In genomic region chr16:97144544-97145194, GRCm38 (mm10) we compare ENCODE assay signal across 17 mouse cellular contexts. TPM values are rescaled to one million over a fixed set of nuclear protein-coding genes. Genes with fewer than 3 reads are reported as not detected.
DNase-seq lines count a peak whose midpoint lies in the region; ATAC-seq lines count a peak whose summit lies in the region.
"Had no signal": no experiment of that assay in that cellular context is flagged by ENCODE, and none has a peak within 500 bp of the region (broad histone marks: within the 10 kb centered on the region; RNA-seq: fewer than 3 reads in every experiment).

No protein-coding gene starts in this region.

- no peaks in the 10 kb centered on the region for H3K36me3 ChIP-seq in neural tube, embryonic 11.5 days (ENCODE audit: control insufficient read depth, insufficient read depth, low read length)
- H3K36me3 ChIP-seq in midbrain, embryonic 14.5 days (ENCODE audit: control insufficient read depth, insufficient read depth, low read length): no peaks in the 10 kb centered on the region

- H3K4me2 ChIP-seq in neural tube, embryonic 11.5 days (ENCODE audit: low read depth): no peak overlapping the region
- peak overlapping the region; percentile 29 for H3K4me2 ChIP-seq in midbrain, embryonic 14.5 days (ENCODE audit: low read length)
- H3K4me2 ChIP-seq: lung, embryonic 14.5 days had no signal

- H3K27ac ChIP-seq in neural tube, embryonic 11.5 days (ENCODE audit: low read depth, low read length): no peak overlapping the region
- peak overlapping the region; percentile 68 for H3K27ac ChIP-seq in midbrain, embryonic 14.5 days (replicated peaks; ENCODE audit: low read depth, low read length)
- H3K27ac ChIP-seq: layer of hippocampus, adult 2 months; macrophage had no signal

- H3K9me3 ChIP-seq in neural tube, embryonic 11.5 days (ENCODE audit: control insufficient read depth, low read length): no peaks in the 10 kb centered on the region
- H3K9me3 ChIP-seq in midbrain, embryonic 14.5 days (ENCODE audit: control insufficient read depth, low read length): no peaks in the 10 kb centered on the region

- DNase-seq in cerebellum, postnatal 10 days: peak; percentile 16 to 35
- no peak for DNase-seq in cerebellum, adult 8-10 months
- DNase-seq in neural tube, embryonic 11.5 days (ENCODE audit: low spot score): no peak
- no peak for DNase-seq in neural tube, embryonic 10.5 days (ENCODE audit: extremely low spot score, low spot score)
- peak; percentile 73 for DNase-seq in midbrain, embryonic 14.5 days
- DNase-seq in retina, postnatal 1 day: peak; percentile 71
- no peak for DNase-seq in heart, postnatal 4 days
- no peak for DNase-seq in left cerebral cortex, adult 18-20 months (ENCODE audit: low spot score in 2 of 2)
- DNase-seq: cerebellum, adult 18-20 months; liver; lung, embryonic 14.5 days; right cerebral cortex, postnatal 4 days had no signal

- no peaks in the 10 kb centered on the region for H3K27me3 ChIP-seq in neural tube, embryonic 11.5 days (ENCODE audit: control insufficient read depth, insufficient read depth, low read length)
- no peaks in the 10 kb centered on the region for H3K27me3 ChIP-seq in midbrain, embryonic 14.5 days (ENCODE audit: control insufficient read depth, insufficient read depth, low read length)

- ATAC-seq in neural tube, embryonic 11.5 days (ENCODE audit: insufficient read depth, low FRiP score, low TSS enrichment): peak; percentile 53; the same call in 1 of the 2 replicates
- peak; percentile 69; the same call in 1 of the 2 replicates for ATAC-seq in midbrain, embryonic 14.5 days (ENCODE audit: low FRiP score, low TSS enrichment)
- ATAC-seq: inflammation-experienced regulatory T-cells, adult 6 months; Patski had no signal

- H3K4me3 ChIP-seq in neural tube, embryonic 11.5 days (ENCODE audit: low read depth, low read length): no peak overlapping the region
- no peak overlapping the region for H3K4me3 ChIP-seq in midbrain, embryonic 14.5 days (replicated peaks; ENCODE audit: low read depth, low read length)
- H3K4me3 ChIP-seq: layer of hippocampus, adult 2 months had no signal

- no peaks in the 10 kb centered on the region for H3K4me1 ChIP-seq in neural tube, embryonic 11.5 days (ENCODE audit: control insufficient read depth, insufficient read depth, low read length)
- peaks cover 25% of the 10 kb centered on the region for H3K4me1 ChIP-seq in midbrain, embryonic 14.5 days (ENCODE audit: control insufficient read depth, insufficient read depth, low read length)

- 49% methylated on average over 12 of the region's 12 CpGs for WGBS in neural tube, embryonic 11.5 days
- 10% methylated on average over 12 of the region's 12 CpGs for WGBS in midbrain, embryonic 14.5 days

- H3K9ac ChIP-seq in neural tube, embryonic 11.5 days (ENCODE audit: low read length): no peak overlapping the region
- H3K9ac ChIP-seq in midbrain, embryonic 14.5 days (replicated peaks; ENCODE audit: low read length): no peak overlapping the region; the same call in 1 of the 2 replicates
- H3K9ac ChIP-seq: lung, embryonic 14.5 days had no signal

RNA-seq across cellular contexts. Expression of gene Dscam, which starts 25.9 kb away (rescaled TPM):
- 1.4 and 1.5 TPM in 2 replicates for polyA plus RNA-seq in neural tube, embryonic 11.5 days (2014; fragmentation: Nextera tagmentation; extraction: Ambion mirVana)
- 24.4 and 24.7 TPM in 2 replicates for polyA plus RNA-seq in midbrain, embryonic 14.5 days (2014; fragmentation: Nextera tagmentation; extraction: Ambion mirVana)
- under 1 TPM in 1 of 2 experiments, not detected in 1; 0.05 TPM for total RNA-seq in heart, postnatal 4 days (2021)
- total RNA-seq in left cerebral cortex, adult 18-20 months (2021): 10 to 100 TPM; 35.7 to 37.9 TPM
- polyA plus RNA-seq: heart, embryonic 14.5 days; lung, embryonic 14.5 days had no signal

Comparison
In these comparisons a context has a peak if more than half of its experiments do, and no peak if none do; other contexts are left out.
1. DNase-seq: peak in cerebellum, postnatal 10 days (2 of 2), midbrain, embryonic 14.5 days (single experiment) and retina, postnatal 1 day (single experiment); none in cerebellum, adult 8-10 months (single experiment), neural tube, embryonic 11.5 days (single experiment), neural tube, embryonic 10.5 days (single experiment), heart, postnatal 4 days (single experiment) and left cerebral cortex, adult 18-20 months (0 of 2).
2. RNA of gene Dscam, which starts 25.9 kb away (total RNA-seq): 35.7 to 37.9 TPM in left cerebral cortex, adult 18-20 months; 0.05 TPM in heart, postnatal 4 days; every median in the first group is over 10 times any median in the second.